16 mouse cellular contexts compared by ENCODE assay signal in the genomic region with DNA sequence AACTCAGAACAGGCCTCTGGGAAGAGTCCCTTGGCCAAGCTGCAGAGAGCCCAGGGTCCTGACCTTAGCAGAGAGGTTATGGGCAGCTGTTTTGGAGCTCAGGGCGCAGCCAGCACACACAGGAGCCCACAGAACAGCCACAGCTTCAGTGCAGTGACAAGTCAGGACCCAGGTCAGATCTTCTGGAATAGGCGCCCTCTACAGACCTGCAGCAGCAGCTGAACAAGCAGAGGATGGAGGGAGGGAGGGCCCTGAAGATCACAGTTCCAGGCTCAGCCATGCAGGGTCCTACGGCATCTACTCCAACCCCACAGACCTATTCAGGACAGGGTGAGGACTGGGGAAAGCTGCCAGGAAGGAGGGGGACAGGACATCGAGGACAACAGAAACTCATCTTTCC. TPM values are rescaled to one million over a fixed set of nuclear protein-coding genes. Genes with fewer than 3 reads are reported as not detected.
DNase-seq lines count a peak whose midpoint lies in the region; ATAC-seq and TF ChIP-seq lines count a peak whose summit lies in the region.
"Had no signal": no experiment of that assay in that cellular context is flagged by ENCODE, and none has a peak within 500 bp of the region (broad histone marks: within the 10 kb centered on the region; RNA-seq: fewer than 3 reads in every experiment).

No protein-coding gene starts in this region.

- no peak overlapping the region for H3K4me3 ChIP-seq in hindbrain, embryonic 16.5 days (ENCODE audit: low read length)
- no peak overlapping the region for H3K4me3 ChIP-seq in hindbrain, embryonic 13.5 days
- no peak overlapping the region for H3K4me3 ChIP-seq in lung, postnatal 0 days (ENCODE audit: low read depth, low read length)
- no peak overlapping the region for H3K4me3 ChIP-seq in stomach, embryonic 15.5 days (replicated peaks)
- H3K4me3 ChIP-seq: heart, embryonic 12.5 days; megakaryocyte, embryonic 14.5 days had no signal

- H3K9me3 ChIP-seq in hindbrain, embryonic 16.5 days (ENCODE audit: control insufficient read depth, low read length): no peaks in the 10 kb centered on the region
- H3K9me3 ChIP-seq in hindbrain, embryonic 13.5 days: no peaks in the 10 kb centered on the region
- H3K9me3 ChIP-seq in lung, postnatal 0 days (ENCODE audit: low read length): no peaks in the 10 kb centered on the region
- H3K9me3 ChIP-seq in stomach, embryonic 15.5 days: no peaks in the 10 kb centered on the region
- H3K9me3 ChIP-seq: heart, embryonic 12.5 days; megakaryocyte, embryonic 14.5 days had no signal

- no peak overlapping the region for H3K9ac ChIP-seq in hindbrain, embryonic 16.5 days (ENCODE audit: low read depth, low read length)
- no peak overlapping the region for H3K9ac ChIP-seq in hindbrain, embryonic 13.5 days
- H3K9ac ChIP-seq in lung, postnatal 0 days (replicated peaks; ENCODE audit: low read depth): no peak overlapping the region
- H3K9ac ChIP-seq in stomach, embryonic 15.5 days: no peak overlapping the region
- H3K9ac ChIP-seq: heart, embryonic 12.5 days had no signal

- peaks cover 40% of the 10 kb centered on the region for H3K36me3 ChIP-seq in hindbrain, embryonic 16.5 days (ENCODE audit: control insufficient read depth, insufficient read depth, low read length)
- H3K36me3 ChIP-seq in hindbrain, embryonic 13.5 days: peaks cover 85% of the 10 kb centered on the region
- H3K36me3 ChIP-seq in lung, postnatal 0 days (ENCODE audit: insufficient read depth, low read length): peaks cover 30% of the 10 kb centered on the region
- H3K36me3 ChIP-seq in stomach, embryonic 15.5 days: peaks cover 52% of the 10 kb centered on the region

- no peak for TF ChIP-seq POLR2A in brain, embryonic 14.5 days (IDR thresholded peaks at IDR 0.05; ENCODE audit: borderline replicate concordance, extremely low read depth, insufficient read depth, insufficient read length, poor library complexity, severe bottlenecking)

- no peak overlapping the region for H3K4me2 ChIP-seq in hindbrain, embryonic 16.5 days (ENCODE audit: low read length)
- no peak overlapping the region for H3K4me2 ChIP-seq in hindbrain, embryonic 13.5 days
- H3K4me2 ChIP-seq in lung, postnatal 0 days (replicated peaks; ENCODE audit: low read depth, low read length): no peak overlapping the region
- H3K4me2 ChIP-seq in stomach, embryonic 15.5 days: no peak overlapping the region
- H3K4me2 ChIP-seq: heart, embryonic 12.5 days had no signal

- no peak overlapping the region for H3K27ac ChIP-seq in hindbrain, embryonic 16.5 days (ENCODE audit: low read depth, low read length)
- no peak overlapping the region for H3K27ac ChIP-seq in hindbrain, embryonic 13.5 days
- no peak overlapping the region for H3K27ac ChIP-seq in lung, postnatal 0 days (ENCODE audit: low read length)
- 0 out of 2 replicates have a peak overlapping the region, but pooled peaks have one; percentile 49 for H3K27ac ChIP-seq in stomach, embryonic 15.5 days

- H3K4me1 ChIP-seq in hindbrain, embryonic 16.5 days (ENCODE audit: control insufficient read depth, insufficient read depth, low read depth, low read length): no peaks in the 10 kb centered on the region
- no peaks in the 10 kb centered on the region for H3K4me1 ChIP-seq in hindbrain, embryonic 13.5 days (replicated peaks)
- H3K4me1 ChIP-seq in lung, postnatal 0 days (ENCODE audit: insufficient read depth, low read depth, low read length): 0 out of 2 replicates have a peak, but pooled peaks cover 3% of the 10 kb centered on the region
- H3K4me1 ChIP-seq in stomach, embryonic 15.5 days: 0 out of 2 replicates have a peak, but pooled peaks cover 2% of the 10 kb centered on the region

- no peaks in the 10 kb centered on the region for H3K27me3 ChIP-seq in hindbrain, embryonic 16.5 days (replicated peaks; ENCODE audit: control insufficient read depth, insufficient read depth, low read length)
- H3K27me3 ChIP-seq in hindbrain, embryonic 13.5 days: no peaks in the 10 kb centered on the region
- H3K27me3 ChIP-seq in lung, postnatal 0 days (replicated peaks; ENCODE audit: insufficient read depth, low read length): no peaks in the 10 kb centered on the region
- H3K27me3 ChIP-seq in stomach, embryonic 15.5 days (replicated peaks): no peaks in the 10 kb centered on the region
- H3K27me3 ChIP-seq: heart, embryonic 12.5 days; megakaryocyte, embryonic 14.5 days had no signal

- DNase-seq in lung, postnatal 0 days (ENCODE audit: low spot score): no peak
- no peak for DNase-seq in lung, postnatal 4 days
- no peak for DNase-seq in brain, embryonic 14.5 days (ENCODE audit: low read depth)
- no peak for DNase-seq in left cerebral cortex, adult 9 months (ENCODE audit: low spot score in 2 of 2)
- DNase-seq: adrenal gland, postnatal 36 days; cerebellum, adult 11 months; embryo, embryonic 11 days; gastrocnemius, postnatal 10 days had no signal

- no peak for TF ChIP-seq EP300 in lung, postnatal 0 days (IDR thresholded peaks at IDR 0.05)

- ATAC-seq in hindbrain, embryonic 16.5 days: peak; percentile 24; the same call in 1 of the 2 replicates
- no peak for ATAC-seq in hindbrain, embryonic 13.5 days (ENCODE audit: low FRiP score)
- ATAC-seq in lung, postnatal 0 days: no peak
- ATAC-seq in stomach, embryonic 15.5 days (ENCODE audit: insufficient read depth, low FRiP score, low read depth): peak; percentile 20; the same call in 1 of the 2 replicates
- no peak for ATAC-seq in inflammation-experienced regulatory T-cells, adult 6 months
- ATAC-seq: CD4-positive, CD25-positive, alpha-beta regulatory T cell, adult 4 months had no signal

- TF ChIP-seq CTCF in lung, postnatal 0 days (IDR thresholded peaks at IDR 0.05): peak; percentile 52
- TF ChIP-seq CTCF in brain, embryonic 14.5 days (IDR thresholded peaks at IDR 0.05; ENCODE audit: borderline replicate concordance, extremely low read depth, insufficient read depth, insufficient read length): peak; percentile 23; the same call in 1 of the 2 replicates

- 70% methylated on average over 4 of the region's 4 CpGs for WGBS in hindbrain, embryonic 16.5 days
- WGBS in hindbrain, embryonic 13.5 days: 63% methylated on average over 4 of the region's 4 CpGs
- 52% methylated on average over 4 of the region's 4 CpGs for WGBS in lung, postnatal 0 days
- 72% methylated on average over 4 of the region's 4 CpGs for WGBS in stomach, embryonic 15.5 days

RNA-seq across cellular contexts. Expression of gene Fkbp11, which starts 10.8 kb away (rescaled TPM):
- polyA plus RNA-seq in hindbrain, embryonic 16.5 days (2015; fragmentation: Nextera tagmentation; extraction: Ambion mirVana): 6.3 and 8.9 TPM in 2 replicates
- polyA plus RNA-seq in hindbrain, embryonic 13.5 days (2015; fragmentation: Nextera tagmentation; extraction: Ambion mirVana): 5.1 and 6.6 TPM in 2 replicates
- 45.2 and 45.5 TPM in 2 replicates for polyA plus RNA-seq in lung, postnatal 0 days (2015; fragmentation: Nextera tagmentation; extraction: Ambion mirVana)
- polyA plus RNA-seq in brain, embryonic 14.5 days (2012; rRNA removed): 4.7 and 5.9 TPM in 2 replicates
- polyA plus RNA-seq in stomach, embryonic 15.5 days (2015; fragmentation: Nextera tagmentation; extraction: Ambion mirVana): 112 and 123 TPM in 2 replicates
- 1 to 10 TPM in 1 of 3 experiments, under 1 TPM in 1, not detected in 1; 0.62 to 1.7 TPM for polyA plus RNA-seq in inflammation-experienced regulatory T-cells, adult 6 months (2017; shearing (Covaris generic))

RNA-seq across cellular contexts. Expression of gene Arf3, which starts 24.2 kb away (rescaled TPM):
- 107 TPM in 2 replicates for polyA plus RNA-seq in hindbrain, embryonic 16.5 days (2015; fragmentation: Nextera tagmentation; extraction: Ambion mirVana)
- polyA plus RNA-seq in hindbrain, embryonic 13.5 days (2015; fragmentation: Nextera tagmentation; extraction: Ambion mirVana): 68.4 and 71.7 TPM in 2 replicates
- polyA plus RNA-seq in lung, postnatal 0 days (2015; fragmentation: Nextera tagmentation; extraction: Ambion mirVana): 47.1 and 56.0 TPM in 2 replicates
- polyA plus RNA-seq in brain, embryonic 14.5 days (2012; rRNA removed): 119 and 156 TPM in 2 replicates
- 41.6 and 45.2 TPM in 2 replicates for polyA plus RNA-seq in stomach, embryonic 15.5 days (2015; fragmentation: Nextera tagmentation; extraction: Ambion mirVana)
- polyA plus RNA-seq in inflammation-experienced regulatory T-cells, adult 6 months (2017; shearing (Covaris generic)): 10 to 100 TPM; 35.5 to 38.0 (median 37.8) TPM

RNA-seq across cellular contexts. Expression of gene Ccdc65, which starts 30.8 kb away (rescaled TPM):
- polyA plus RNA-seq in hindbrain, embryonic 16.5 days (2015; fragmentation: Nextera tagmentation; extraction: Ambion mirVana): 7.9 and 9.0 TPM in 2 replicates
- polyA plus RNA-seq in hindbrain, embryonic 13.5 days (2015; fragmentation: Nextera tagmentation; extraction: Ambion mirVana): 3.6 and 4.3 TPM in 2 replicates
- 3.7 and 5.1 TPM in 2 replicates for polyA plus RNA-seq in lung, postnatal 0 days (2015; fragmentation: Nextera tagmentation; extraction: Ambion mirVana)
- 1.7 and 3.2 TPM in 2 replicates for polyA plus RNA-seq in brain, embryonic 14.5 days (2012; rRNA removed)
- polyA plus RNA-seq in stomach, embryonic 15.5 days (2015; fragmentation: Nextera tagmentation; extraction: Ambion mirVana): 0.84 and 1.1 TPM in 2 replicates
- not detected for polyA plus RNA-seq in inflammation-experienced regulatory T-cells, adult 6 months (2017; shearing (Covaris generic))
- polyA plus RNA-seq: CD4-positive, CD25-positive, alpha-beta regulatory T cell, adult 4 months had no signal

RNA-seq across cellular contexts. Expression of gene Wnt10b, which starts 39.2 kb away (rescaled TPM):
- polyA plus RNA-seq in hindbrain, embryonic 16.5 days (2015; fragmentation: Nextera tagmentation; extraction: Ambion mirVana): 0.06 TPM in 1 of 2 replicates, not detected in the other
- 0.12 TPM in 1 of 2 replicates, not detected in the other for polyA plus RNA-seq in hindbrain, embryonic 13.5 days (2015; fragmentation: Nextera tagmentation; extraction: Ambion mirVana)
- 0.13 and 0.14 TPM in 2 replicates for polyA plus RNA-seq in lung, postnatal 0 days (2015; fragmentation: Nextera tagmentation; extraction: Ambion mirVana)
- polyA plus RNA-seq in brain, embryonic 14.5 days (2012; rRNA removed): 0.95 and 2.4 TPM in 2 replicates
- 0.08 TPM in 1 of 2 replicates, not detected in the other for polyA plus RNA-seq in stomach, embryonic 15.5 days (2015; fragmentation: Nextera tagmentation; extraction: Ambion mirVana)
- under 1 TPM in 1 of 3 experiments, not detected in 2; 0.15 TPM for polyA plus RNA-seq in inflammation-experienced regulatory T-cells, adult 6 months (2017; shearing (Covaris generic))
- polyA plus RNA-seq: CD4-positive, CD25-positive, alpha-beta regulatory T cell, adult 4 months; heart, embryonic 12.5 days; stomach, embryonic 14.5 days had no signal

RNA-seq across cellular contexts. Expression of gene Wnt1, which starts 50.9 kb away (rescaled TPM):
- polyA plus RNA-seq in hindbrain, embryonic 16.5 days (2015; fragmentation: Nextera tagmentation; extraction: Ambion mirVana): 1.2 and 2.3 TPM in 2 replicates
- polyA plus RNA-seq in hindbrain, embryonic 13.5 days (2015; fragmentation: Nextera tagmentation; extraction: Ambion mirVana): 3.7 and 4.6 TPM in 2 replicates
- not detected in 2 replicates for polyA plus RNA-seq in lung, postnatal 0 days (2015; fragmentation: Nextera tagmentation; extraction: Ambion mirVana)
- 1.2 and 2.9 TPM in 2 replicates for polyA plus RNA-seq in brain, embryonic 14.5 days (2012; rRNA removed)
- not detected in 2 replicates for polyA plus RNA-seq in stomach, embryonic 15.5 days (2015; fragmentation: Nextera tagmentation; extraction: Ambion mirVana)
- under 1 TPM in 1 of 3 experiments, not detected in 2; 0.15 TPM for polyA plus RNA-seq in inflammation-experienced regulatory T-cells, adult 6 months (2017; shearing (Covaris generic))
- polyA plus RNA-seq: CD4-positive, CD25-positive, alpha-beta regulatory T cell, adult 4 months; heart, embryonic 12.5 days; stomach, embryonic 14.5 days had no signal

Comparison
In these comparisons a context has a peak if more than half of its experiments do, and no peak if none do; other contexts are left out.
1. ATAC-seq: peak in hindbrain, embryonic 16.5 days (single experiment) and stomach, embryonic 15.5 days (single experiment); none in hindbrain, embryonic 13.5 days (single experiment), lung, postnatal 0 days (single experiment) and inflammation-experienced regulatory T-cells, adult 6 months (single experiment).